Mouse (Mus musculus): Measurements from ENCODE around the gene Cd40. TPM values are rescaled to one million over a fixed set of nuclear protein-coding genes. Genes with fewer than 3 reads are reported as not detected.

Gene Cd40
- polyA plus RNA-seq, 1 experiment from 2014 or later = 3.6 TPM

DNA sequence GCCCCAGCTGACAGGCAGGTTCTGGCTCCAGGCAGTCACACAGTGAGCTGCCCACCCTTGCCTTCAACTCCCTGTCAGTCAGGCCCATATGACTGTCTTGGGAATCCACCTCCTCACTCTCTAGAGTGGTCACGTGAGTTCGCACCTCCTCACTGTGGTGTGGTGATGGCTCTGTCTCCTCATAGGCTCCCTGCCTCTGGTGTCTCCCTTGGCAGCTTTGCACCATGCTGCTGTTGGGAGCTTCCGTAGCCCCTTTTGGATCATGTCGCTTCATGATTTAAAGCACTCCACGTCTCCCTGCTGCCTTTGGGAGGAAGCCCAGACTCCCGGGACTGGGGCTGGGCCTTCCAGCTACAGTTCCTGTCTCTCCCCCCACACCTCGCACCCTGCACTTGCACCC lies 9.1 kb downstream of the Cd40 start:
- H3K4me2 ChIP-seq (replicated peaks; ENCODE audit: low read depth) = no peak overlapping the region
- H3K4me1 ChIP-seq (replicated peaks; ENCODE audit: control insufficient read depth, insufficient read depth, low read length) = no peaks in the 10 kb centered on the region
- ATAC-seq = no peak
- no peak for TF ChIP-seq CTCF (IDR thresholded peaks at IDR 0.05; ENCODE audit: low read depth)
- H3K4me3 ChIP-seq (ENCODE audit: low read depth, low read length) = no peak overlapping the region
- WGBS = 46% methylated on average over 7 of the region's 7 CpGs
- H3K9me3 ChIP-seq (ENCODE audit: control insufficient read depth) = no peaks in the 10 kb centered on the region
- no peak overlapping the region for H3K27ac ChIP-seq (ENCODE audit: low read depth, low read length)
- no peaks in the 10 kb centered on the region for H3K27me3 ChIP-seq (replicated peaks; ENCODE audit: control insufficient read depth, insufficient read depth, low read length)
- no peaks in the 10 kb centered on the region for H3K36me3 ChIP-seq (ENCODE audit: control insufficient read depth, insufficient read depth)
- no peak overlapping the region for H3K9ac ChIP-seq (ENCODE audit: low read depth, low read length)

DNA sequence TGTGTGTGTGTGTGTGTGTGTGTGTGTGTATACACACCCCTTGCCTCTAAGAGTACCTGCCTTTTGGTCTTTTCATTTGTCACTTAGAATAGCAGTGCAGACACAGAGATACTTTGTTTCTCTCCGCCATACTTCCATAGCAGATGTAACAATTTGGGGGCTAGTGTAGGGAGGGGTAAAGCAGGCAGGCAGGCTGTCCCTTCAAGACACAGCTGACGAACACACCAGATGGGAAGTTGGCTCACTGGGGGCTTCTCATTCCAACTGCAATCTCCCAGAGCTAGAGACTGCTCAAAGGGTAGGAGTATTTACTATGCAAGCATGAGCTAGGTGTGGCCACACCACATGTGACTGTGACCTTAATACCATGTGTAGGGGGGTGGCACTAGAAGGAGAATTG lies 13.4 kb downstream of the Cd40 start:
- 71% methylated on average over 2 of the region's 2 CpGs for WGBS
- H3K36me3 ChIP-seq (ENCODE audit: control insufficient read depth, insufficient read depth) = no peaks in the 10 kb centered on the region
- no peak overlapping the region for H3K4me2 ChIP-seq (replicated peaks; ENCODE audit: low read depth)
- H3K4me1 ChIP-seq (replicated peaks; ENCODE audit: control insufficient read depth, insufficient read depth, low read length) = no peaks in the 10 kb centered on the region
- ATAC-seq = no peak
- no peak overlapping the region for H3K27ac ChIP-seq (ENCODE audit: low read depth, low read length)
- H3K9ac ChIP-seq (ENCODE audit: low read depth, low read length) = no peak overlapping the region
- TF ChIP-seq CTCF (IDR thresholded peaks at IDR 0.05; ENCODE audit: low read depth) = no peak
- H3K27me3 ChIP-seq (replicated peaks; ENCODE audit: control insufficient read depth, insufficient read depth, low read length) = no peaks in the 10 kb centered on the region; the same call in none of the 2 replicates
- H3K9me3 ChIP-seq (ENCODE audit: control insufficient read depth) = no peaks in the 10 kb centered on the region
- H3K4me3 ChIP-seq (ENCODE audit: low read depth, low read length) = no peak overlapping the region

DNA sequence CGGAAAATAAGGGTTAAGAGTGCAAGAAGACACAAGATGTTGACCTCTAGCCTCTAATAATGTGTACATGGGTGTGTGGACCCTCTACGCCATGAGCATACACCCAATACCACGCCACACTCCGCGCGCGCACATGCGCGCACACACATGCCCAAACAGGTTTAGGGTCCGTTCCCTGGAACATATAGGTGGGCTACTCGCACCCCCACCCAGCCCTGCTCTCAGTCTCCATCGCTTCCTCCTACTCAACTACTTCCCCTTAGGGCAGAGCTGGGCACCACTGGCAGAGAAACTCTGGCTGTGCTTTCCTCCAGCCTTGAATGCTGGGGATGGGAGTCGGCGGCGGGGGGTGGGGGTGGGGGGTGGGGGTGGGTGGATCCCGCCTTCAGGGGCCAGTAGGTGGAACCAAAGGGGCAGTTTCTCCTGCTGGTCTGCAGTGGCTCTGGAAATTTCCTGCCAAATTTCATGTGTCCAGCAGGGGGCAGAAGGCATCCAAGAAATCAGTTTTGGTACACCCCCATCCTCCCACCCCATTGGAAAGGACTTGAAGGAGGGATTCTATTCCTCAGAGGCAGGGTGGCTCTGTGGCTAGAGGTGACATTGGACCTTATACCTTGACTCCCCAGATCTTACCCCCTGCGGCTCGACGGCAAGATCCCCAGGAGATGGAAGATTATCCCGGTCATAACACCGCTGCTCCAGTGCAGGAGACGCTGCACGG lies 14.8 kb downstream of the Cd40 start:
- H3K9me3 ChIP-seq (ENCODE audit: control insufficient read depth) = no peaks in the 10 kb centered on the region
- 22% methylated on average over 23 of the region's 23 CpGs for WGBS
- H3K4me1 ChIP-seq (replicated peaks; ENCODE audit: control insufficient read depth, insufficient read depth, low read length) = no peaks in the 10 kb centered on the region
- peaks cover 10% of the 10 kb centered on the region for H3K27me3 ChIP-seq (replicated peaks; ENCODE audit: control insufficient read depth, insufficient read depth, low read length)
- peak; percentile 78 for TF ChIP-seq CTCF (IDR thresholded peaks at IDR 0.05; ENCODE audit: low read depth)
- no peak overlapping the region for H3K4me2 ChIP-seq (replicated peaks; ENCODE audit: low read depth)
- no peak overlapping the region for H3K4me3 ChIP-seq (ENCODE audit: low read depth, low read length)
- no peak overlapping the region for H3K27ac ChIP-seq (ENCODE audit: low read depth, low read length)
- no peak overlapping the region for H3K9ac ChIP-seq (ENCODE audit: low read depth, low read length)
- ATAC-seq = no peak
- H3K36me3 ChIP-seq (ENCODE audit: control insufficient read depth, insufficient read depth) = no peaks in the 10 kb centered on the region

DNA sequence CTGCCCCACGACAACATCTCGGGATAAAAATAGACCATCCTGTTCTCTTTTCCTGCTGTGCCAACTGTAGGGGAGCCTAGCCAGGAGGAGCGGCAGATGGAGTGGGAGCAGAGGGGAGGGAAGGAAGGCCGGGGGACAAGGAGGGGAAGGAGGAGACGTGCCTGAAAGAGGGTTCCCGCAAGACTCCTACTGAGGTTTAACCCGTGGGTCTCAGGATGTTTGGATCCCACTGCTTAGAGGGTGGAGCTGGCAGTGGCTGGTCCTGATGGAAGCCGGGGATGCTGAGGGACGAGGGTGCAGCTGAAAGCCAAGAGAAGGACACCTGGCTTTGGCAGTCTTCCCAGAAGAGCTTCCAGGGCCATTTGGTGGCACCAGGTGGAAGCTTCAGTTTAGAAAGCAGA lies 18.0 kb downstream of the Cd40 start:
- peaks cover 28% of the 10 kb centered on the region for H3K27me3 ChIP-seq (replicated peaks; ENCODE audit: control insufficient read depth, insufficient read depth, low read length)
- ATAC-seq = no peak
- WGBS = 27% methylated on average over 8 of the region's 9 CpGs

DNA sequence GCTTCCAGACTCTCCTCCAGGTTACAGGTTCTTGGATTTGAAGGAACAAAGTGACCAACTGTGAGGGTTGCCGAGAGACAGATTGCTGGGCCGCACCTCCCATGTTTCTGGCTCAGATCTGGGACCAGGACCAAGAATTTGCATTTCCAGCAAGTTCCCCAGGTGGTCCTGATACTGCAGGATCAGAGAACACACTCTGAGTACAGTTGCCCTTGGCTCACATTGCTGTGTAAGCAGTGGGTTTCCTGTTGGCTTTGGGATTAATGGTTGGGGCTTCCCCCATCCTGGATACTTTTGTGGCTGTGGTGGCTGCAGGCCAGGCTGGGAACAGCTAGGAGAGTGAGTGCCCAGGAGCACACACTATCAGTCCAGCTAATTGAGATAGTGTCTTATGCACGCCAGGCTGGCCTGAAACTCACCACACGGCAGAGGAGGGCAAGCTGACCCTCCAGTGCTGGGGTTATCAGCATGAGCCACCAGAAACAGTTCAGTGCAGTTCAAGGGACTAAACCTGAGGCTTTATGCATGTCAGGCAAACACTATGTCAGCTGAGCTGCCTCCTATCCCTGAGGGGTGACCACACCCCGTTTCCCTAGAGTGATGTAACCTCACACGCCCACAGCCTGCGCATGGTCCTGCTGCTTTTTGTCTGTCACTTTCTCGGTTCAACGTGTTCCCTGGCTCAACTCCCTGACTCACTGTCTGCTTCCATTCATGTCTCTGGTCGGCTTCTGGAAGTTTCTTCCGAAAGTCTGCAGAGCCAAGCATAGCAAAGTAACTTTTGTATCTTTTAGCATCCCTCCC lies 18.9 kb downstream of the Cd40 start:
- Histone ChIP-seq H3K4me2 (replicated peaks; ENCODE audit: low read depth) (no peak overlapping the region), H3K4me3 (ENCODE audit: low read depth, low read length) (no peak overlapping the region), H3K27ac (ENCODE audit: low read depth, low read length) (no peak overlapping the region), H3K36me3 (ENCODE audit: control insufficient read depth, insufficient read depth) (no peaks in the 10 kb centered on the region), H3K9ac (ENCODE audit: low read depth, low read length) (no peak overlapping the region), H3K27me3 (replicated peaks; ENCODE audit: control insufficient read depth, insufficient read depth, low read length) (peaks cover 32% of the 10 kb centered on the region), H3K4me1 (replicated peaks; ENCODE audit: control insufficient read depth, insufficient read depth, low read length) (no peaks in the 10 kb centered on the region), H3K9me3 (ENCODE audit: control insufficient read depth) (no peaks in the 10 kb centered on the region)
- WGBS = 36% methylated on average over 11 of the region's 11 CpGs
- no peak for TF ChIP-seq CTCF (IDR thresholded peaks at IDR 0.05; ENCODE audit: low read depth)
- ATAC-seq = no peak

More for the DNA sequence above, 18.0 kb downstream of the Cd40 start:
- Histone ChIP-seq H3K9me3 (ENCODE audit: control insufficient read depth) (no peaks in the 10 kb centered on the region), H3K4me2 (replicated peaks; ENCODE audit: low read depth) (no peak overlapping the region), H3K4me3 (ENCODE audit: low read depth, low read length) (no peak overlapping the region), H3K27ac (ENCODE audit: low read depth, low read length) (no peak overlapping the region), H3K36me3 (ENCODE audit: control insufficient read depth, insufficient read depth) (no peaks in the 10 kb centered on the region), H3K9ac (ENCODE audit: low read depth, low read length) (no peak overlapping the region), H3K4me1 (replicated peaks; ENCODE audit: control insufficient read depth, insufficient read depth, low read length) (no peaks in the 10 kb centered on the region)
- no peak for TF ChIP-seq CTCF (IDR thresholded peaks at IDR 0.05; ENCODE audit: low read depth)

DNA sequence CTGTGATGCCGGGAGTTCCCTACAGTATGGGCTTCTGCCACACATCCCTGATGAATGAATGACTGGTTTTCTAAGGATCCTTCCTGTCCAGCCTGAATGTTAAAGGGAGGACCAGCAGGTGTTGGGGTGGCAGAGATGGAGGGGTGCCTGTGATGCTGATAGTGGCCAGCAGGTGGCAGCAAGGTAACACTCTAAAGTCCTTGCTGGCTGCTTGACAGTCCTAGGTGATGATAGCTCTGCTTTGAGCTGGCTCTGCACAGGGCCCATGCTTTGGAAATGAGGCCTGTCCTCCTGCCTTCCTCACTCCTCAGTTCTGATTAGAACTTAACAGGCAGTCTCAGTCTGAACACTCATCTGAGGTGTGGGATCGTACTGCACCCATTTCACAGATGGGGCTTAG lies 19.5 kb downstream of the Cd40 start:
- Histone ChIP-seq H3K4me2 (replicated peaks; ENCODE audit: low read depth) (no peak overlapping the region), H3K9me3 (ENCODE audit: control insufficient read depth) (no peaks in the 10 kb centered on the region), H3K4me3 (ENCODE audit: low read depth, low read length) (no peak overlapping the region), H3K36me3 (ENCODE audit: control insufficient read depth, insufficient read depth) (no peaks in the 10 kb centered on the region), H3K27ac (ENCODE audit: low read depth, low read length) (no peak overlapping the region), H3K4me1 (replicated peaks; ENCODE audit: control insufficient read depth, insufficient read depth, low read length) (no peaks in the 10 kb centered on the region), H3K9ac (ENCODE audit: low read depth, low read length) (no peak overlapping the region), H3K27me3 (replicated peaks; ENCODE audit: control insufficient read depth, insufficient read depth, low read length) (peaks cover 34% of the 10 kb centered on the region)
- ATAC-seq = peak; percentile 27; the same call in 1 of the 2 replicates
- TF ChIP-seq CTCF (IDR thresholded peaks at IDR 0.05; ENCODE audit: low read depth) = peak; percentile 99
- WGBS = 33% methylated on average over 2 of the region's 2 CpGs
